Mouse (Mus musculus): ENCODE measurements around the gene Nf2. TPM values are rescaled to one million over a fixed set of nuclear protein-coding genes. Genes with fewer than 3 reads are reported as not detected.

Nf2 gene
- polyA plus RNA-seq, 1 experiment from 2014 or later: 41.6 TPM

DNA sequence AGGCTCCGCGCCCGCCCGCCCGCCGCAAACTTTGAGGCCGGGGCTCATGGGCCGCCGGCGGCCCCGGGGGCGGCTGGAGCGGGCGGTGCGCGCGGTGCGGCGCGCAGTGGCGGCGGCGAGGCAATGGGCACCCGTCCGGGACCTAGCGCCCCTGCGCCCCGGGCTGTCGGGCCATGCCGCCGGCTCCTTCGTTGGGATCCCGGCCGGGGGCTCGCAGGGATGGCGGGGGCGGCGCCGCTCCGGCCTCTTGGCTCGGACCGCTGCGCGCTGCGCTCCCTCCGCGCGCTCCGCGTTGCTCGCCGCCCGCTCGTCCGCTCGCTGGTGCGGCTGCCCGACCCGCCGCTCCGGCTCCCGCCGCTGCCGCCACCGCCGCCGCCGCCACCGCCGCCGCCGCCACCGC, 102.6 kb downstream of the Nf2 start, which contains the start of gene Cabp7:
Gene Cabp7, minus strand, starts transcription at position 46 of the 400 bp plus-strand sequence.
- Histone ChIP-seq H3K36me3 (ENCODE audit: control insufficient read depth, insufficient read depth, low read length) (no peaks in the 10 kb centered on the region), H3K4me2 (ENCODE audit: low read depth, low read length) (peak within 1 kb of the TSS; percentile 81), H3K27ac (ENCODE audit: low read length) (no peak within 1 kb of the TSS), H3K9ac (ENCODE audit: low read length) (no peak within 1 kb of the TSS), H3K4me3 (ENCODE audit: low read length) (peak within 1 kb of the TSS; percentile 51), H3K4me1 (replicated peaks; ENCODE audit: control insufficient read depth, insufficient read depth, low read length) (peaks cover 11% of the 10 kb centered on the region), H3K27me3 (ENCODE audit: control insufficient read depth, insufficient read depth, low read depth, low read length) (peaks cover 70% of the 10 kb centered on the region), H3K9me3 (ENCODE audit: control insufficient read depth, low read length) (no peaks in the 10 kb centered on the region)
- ATAC-seq (ENCODE audit: low read depth): no peak
- under 1% methylated on average over 22 of the region's 73 CpGs for WGBS

DNA sequence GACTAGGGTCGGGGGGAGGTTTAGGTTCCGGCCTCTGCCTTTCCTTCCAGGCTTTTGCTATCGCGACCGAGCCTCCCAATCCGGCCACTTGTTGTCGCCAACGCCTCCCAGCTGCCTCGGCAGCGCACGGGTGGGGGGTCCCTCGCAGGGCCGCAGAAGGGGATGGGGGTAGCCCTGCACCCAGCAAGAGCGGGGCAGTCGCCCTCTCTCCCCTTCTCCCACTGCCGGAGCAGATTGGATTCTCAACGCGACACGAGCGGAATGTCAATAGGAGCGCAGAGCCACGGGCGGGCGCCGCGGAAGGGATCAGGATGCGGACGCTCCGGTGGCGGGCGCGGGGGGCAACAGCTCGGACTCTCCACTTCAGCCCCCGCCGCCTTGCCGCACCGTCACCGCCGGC, 103.4 kb downstream of the Nf2 start:
- H3K4me1 ChIP-seq (replicated peaks; ENCODE audit: control insufficient read depth, insufficient read depth, low read length): peaks cover 11% of the 10 kb centered on the region
- H3K27me3 ChIP-seq (ENCODE audit: control insufficient read depth, insufficient read depth, low read depth, low read length): peaks cover 70% of the 10 kb centered on the region
- H3K4me3 ChIP-seq (ENCODE audit: low read length): peak overlapping the region; percentile 51
- ATAC-seq (ENCODE audit: low read depth): no peak
- no peaks in the 10 kb centered on the region for H3K36me3 ChIP-seq (ENCODE audit: control insufficient read depth, insufficient read depth, low read length)
- H3K27ac ChIP-seq (ENCODE audit: low read length): no peak overlapping the region
- peak overlapping the region; percentile 81 for H3K4me2 ChIP-seq (ENCODE audit: low read depth, low read length)
- WGBS: under 1% methylated on average over 33 of the region's 39 CpGs
- H3K9me3 ChIP-seq (ENCODE audit: control insufficient read depth, low read length): no peaks in the 10 kb centered on the region
- H3K9ac ChIP-seq (ENCODE audit: low read length): no peak overlapping the region

DNA sequence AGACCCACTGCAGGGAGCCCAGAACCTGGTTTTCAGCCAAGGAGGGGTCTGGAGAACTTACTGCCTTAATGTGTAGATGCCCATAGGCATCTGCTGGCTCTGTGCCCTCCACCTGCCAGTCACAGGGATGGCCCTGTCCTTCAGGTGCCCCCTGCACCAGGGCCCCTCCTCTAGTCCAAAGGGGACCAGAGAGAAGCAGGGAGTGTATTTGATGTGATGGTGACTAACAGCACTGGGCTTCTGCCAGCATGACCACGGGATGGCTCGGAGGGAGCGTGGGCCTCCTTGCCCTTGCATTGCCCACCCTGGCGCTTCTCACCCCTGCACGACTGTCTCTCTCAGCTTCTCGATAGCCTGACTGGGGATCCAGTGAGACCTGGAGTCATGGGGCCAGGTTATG, 104.6 kb downstream of the Nf2 start:
- Histone ChIP-seq H3K27ac (ENCODE audit: low read length) (no peak overlapping the region), H3K4me3 (ENCODE audit: low read length) (no peak overlapping the region), H3K9ac (ENCODE audit: low read length) (no peak overlapping the region), H3K27me3 (ENCODE audit: control insufficient read depth, insufficient read depth, low read depth, low read length) (peaks cover 65% of the 10 kb centered on the region), H3K9me3 (ENCODE audit: control insufficient read depth, low read length) (no peaks in the 10 kb centered on the region), H3K36me3 (ENCODE audit: control insufficient read depth, insufficient read depth, low read length) (no peaks in the 10 kb centered on the region), H3K4me1 (replicated peaks; ENCODE audit: control insufficient read depth, insufficient read depth, low read length) (peaks cover 11% of the 10 kb centered on the region), H3K4me2 (ENCODE audit: low read depth, low read length) (no peak overlapping the region)
- ATAC-seq (ENCODE audit: low read depth): no peak
- WGBS: 66% methylated on average over 6 of the region's 6 CpGs

DNA sequence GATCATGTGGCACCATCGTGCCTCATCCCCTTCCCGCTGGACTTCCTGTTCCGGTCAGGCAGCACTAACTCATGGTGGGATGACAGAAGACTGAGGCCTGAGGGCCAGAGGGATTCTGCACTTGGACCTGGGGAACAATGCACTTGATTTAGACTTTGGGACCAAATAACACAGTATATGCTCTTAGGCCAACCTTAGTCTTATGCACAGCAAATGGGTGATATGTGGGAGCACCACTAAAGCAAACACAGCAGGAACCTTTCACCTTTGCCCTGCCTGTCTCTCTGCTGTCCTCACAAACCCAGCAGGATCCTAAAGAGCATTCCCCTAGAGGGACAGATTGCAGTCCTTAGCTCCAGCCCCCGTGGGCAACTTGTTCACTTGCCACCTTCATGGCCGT, 108.6 kb downstream of the Nf2 start:
- Histone ChIP-seq H3K27me3 (ENCODE audit: control insufficient read depth, insufficient read depth, low read depth, low read length) (peaks cover 26% of the 10 kb centered on the region), H3K4me3 (ENCODE audit: low read length) (no peak overlapping the region), H3K4me2 (ENCODE audit: low read depth, low read length) (no peak overlapping the region), H3K27ac (ENCODE audit: low read length) (no peak overlapping the region), H3K4me1 (replicated peaks; ENCODE audit: control insufficient read depth, insufficient read depth, low read length) (peaks cover 2% of the 10 kb centered on the region), H3K9me3 (ENCODE audit: control insufficient read depth, low read length) (no peaks in the 10 kb centered on the region), H3K9ac (ENCODE audit: low read length) (no peak overlapping the region), H3K36me3 (ENCODE audit: control insufficient read depth, insufficient read depth, low read length) (no peaks in the 10 kb centered on the region)
- 54% methylated on average over 5 of the region's 5 CpGs for WGBS
- ATAC-seq (ENCODE audit: low read depth): no peak

DNA sequence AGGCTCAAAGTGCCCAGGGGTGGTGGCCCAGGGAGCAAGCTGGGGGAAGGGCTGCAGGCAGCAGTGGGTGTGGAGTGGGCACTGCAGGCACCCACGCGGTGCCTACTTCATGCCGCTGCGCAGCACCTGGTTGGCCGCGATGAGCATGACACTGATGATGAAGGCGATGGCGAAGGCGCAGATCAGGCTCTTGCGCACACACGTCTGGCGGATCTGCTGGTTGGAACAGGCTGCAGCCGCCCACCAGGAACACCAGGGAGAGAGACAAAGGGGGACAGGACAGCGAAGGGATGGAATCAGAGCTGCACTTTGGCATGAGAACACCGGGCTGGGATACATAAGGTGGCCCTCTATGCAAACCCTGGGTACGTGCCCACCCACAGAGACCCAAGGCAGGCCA, 110.6 kb downstream of the Nf2 start:
- Histone ChIP-seq H3K9ac (ENCODE audit: low read length) (no peak overlapping the region), H3K27ac (ENCODE audit: low read length) (no peak overlapping the region), H3K4me1 (replicated peaks; ENCODE audit: control insufficient read depth, insufficient read depth, low read length) (no peaks in the 10 kb centered on the region), H3K4me3 (ENCODE audit: low read length) (no peak overlapping the region), H3K9me3 (ENCODE audit: control insufficient read depth, low read length) (no peaks in the 10 kb centered on the region), H3K4me2 (ENCODE audit: low read depth, low read length) (no peak overlapping the region), H3K27me3 (ENCODE audit: control insufficient read depth, insufficient read depth, low read depth, low read length) (peaks cover 6% of the 10 kb centered on the region), H3K36me3 (ENCODE audit: control insufficient read depth, insufficient read depth, low read length) (no peaks in the 10 kb centered on the region)
- WGBS: 92% methylated on average over 16 of the region's 16 CpGs
- ATAC-seq (ENCODE audit: low read depth): no peak

DNA sequence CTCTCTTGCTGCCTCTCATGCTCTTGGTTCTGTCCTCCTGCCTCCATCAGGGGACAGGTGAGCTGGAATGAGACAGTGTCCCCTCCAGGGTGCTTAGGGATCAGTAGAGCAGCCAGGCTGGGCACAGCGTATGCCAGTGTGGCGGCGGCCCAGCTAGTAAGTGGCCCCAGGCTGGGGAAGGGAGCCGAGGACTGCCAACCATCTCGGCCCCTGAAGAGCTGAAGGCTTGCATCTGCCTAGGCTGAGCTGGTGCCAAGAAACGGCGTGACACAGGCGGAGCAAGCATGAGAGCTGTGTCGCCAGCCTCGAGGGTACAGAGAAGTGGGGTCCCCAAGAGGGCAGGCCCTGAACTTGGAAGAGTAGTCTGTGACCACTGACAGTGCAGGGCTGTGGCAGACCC, 111.7 kb downstream of the Nf2 start:
- 0 out of 2 replicates have a peak, but pooled peaks have one; percentile 17 for ATAC-seq (ENCODE audit: low read depth)

DNA sequence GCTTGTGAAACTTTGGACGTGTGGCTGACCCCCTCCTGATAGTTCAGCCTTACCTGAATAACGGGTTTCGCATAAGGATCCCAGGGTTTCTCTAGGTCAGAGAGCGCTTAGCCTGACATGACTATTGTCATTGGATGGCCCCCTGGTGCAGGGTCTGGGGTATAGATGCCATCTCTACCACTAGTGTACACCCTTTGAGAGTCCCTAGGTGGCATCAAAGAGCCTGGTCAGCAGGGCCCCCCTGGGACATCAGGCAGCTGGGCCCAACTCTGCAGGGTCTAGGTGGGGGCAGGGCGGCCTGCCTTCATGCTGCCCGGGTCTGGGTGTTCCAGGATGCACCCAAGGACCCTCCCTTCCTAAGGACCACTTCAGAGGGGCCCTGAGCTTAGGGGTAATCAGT, 113.0 kb downstream of the Nf2 start:
- no peak overlapping the region for H3K4me3 ChIP-seq (ENCODE audit: low read length)
- H3K9ac ChIP-seq (ENCODE audit: low read length): no peak overlapping the region
- no peaks in the 10 kb centered on the region for H3K9me3 ChIP-seq (ENCODE audit: control insufficient read depth, low read length)
- H3K36me3 ChIP-seq (ENCODE audit: control insufficient read depth, insufficient read depth, low read length): no peaks in the 10 kb centered on the region
- ATAC-seq (ENCODE audit: low read depth): no peak
- no peak overlapping the region for H3K4me2 ChIP-seq (ENCODE audit: low read depth, low read length)
- WGBS: 53% methylated on average over 6 of the region's 6 CpGs
- no peaks in the 10 kb centered on the region for H3K27me3 ChIP-seq (ENCODE audit: control insufficient read depth, insufficient read depth, low read depth, low read length)
- no peak overlapping the region for H3K27ac ChIP-seq (ENCODE audit: low read length)
- H3K4me1 ChIP-seq (replicated peaks; ENCODE audit: control insufficient read depth, insufficient read depth, low read length): no peaks in the 10 kb centered on the region

More for the DNA sequence above, 111.7 kb downstream of the Nf2 start:
- H3K4me3 ChIP-seq (ENCODE audit: low read length): no peak overlapping the region
- no peaks in the 10 kb centered on the region for H3K36me3 ChIP-seq (ENCODE audit: control insufficient read depth, insufficient read depth, low read length)
- no peaks in the 10 kb centered on the region for H3K9me3 ChIP-seq (ENCODE audit: control insufficient read depth, low read length)
- no peaks in the 10 kb centered on the region; the same call in none of the 2 replicates for H3K27me3 ChIP-seq (ENCODE audit: control insufficient read depth, insufficient read depth, low read depth, low read length)
- no peaks in the 10 kb centered on the region for H3K4me1 ChIP-seq (replicated peaks; ENCODE audit: control insufficient read depth, insufficient read depth, low read length)
- H3K27ac ChIP-seq (ENCODE audit: low read length): no peak overlapping the region
- H3K9ac ChIP-seq (ENCODE audit: low read length): no peak overlapping the region
- H3K4me2 ChIP-seq (ENCODE audit: low read depth, low read length): no peak overlapping the region
- WGBS: 78% methylated on average over 10 of the region's 10 CpGs

DNA sequence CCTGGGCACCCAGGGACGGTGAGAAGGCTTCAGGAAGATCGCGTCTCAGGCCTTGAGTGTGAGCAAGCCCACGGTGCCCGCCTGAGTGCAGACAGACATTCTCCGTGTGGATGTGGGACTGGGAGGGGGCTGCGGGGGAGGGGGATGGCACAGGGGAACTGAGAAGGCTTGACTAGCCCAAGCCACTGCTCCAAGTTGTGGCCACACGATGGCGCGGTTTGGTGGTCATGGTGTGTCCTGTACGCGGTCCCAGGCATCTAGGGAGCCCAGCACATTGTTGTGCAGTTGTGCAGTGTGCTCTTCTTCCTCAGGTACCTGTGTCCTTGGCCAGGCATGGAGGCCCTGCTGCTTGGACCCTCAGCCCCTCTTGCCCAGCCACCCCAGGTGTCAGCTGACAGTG, 115.2 kb downstream of the Nf2 start:
- 41% methylated on average over 12 of the region's 12 CpGs for WGBS
- no peaks in the 10 kb centered on the region for H3K9me3 ChIP-seq (ENCODE audit: control insufficient read depth, low read length)
- no peak for ATAC-seq (ENCODE audit: low read depth)
- H3K4me1 ChIP-seq (replicated peaks; ENCODE audit: control insufficient read depth, insufficient read depth, low read length): peaks cover 11% of the 10 kb centered on the region
- no peak overlapping the region for H3K9ac ChIP-seq (ENCODE audit: low read length)
- H3K27ac ChIP-seq (ENCODE audit: low read length): no peak overlapping the region
- H3K4me3 ChIP-seq (ENCODE audit: low read length): no peak overlapping the region
- no peak overlapping the region for H3K4me2 ChIP-seq (ENCODE audit: low read depth, low read length)
- no peaks in the 10 kb centered on the region for H3K27me3 ChIP-seq (ENCODE audit: control insufficient read depth, insufficient read depth, low read depth, low read length)
- H3K36me3 ChIP-seq (ENCODE audit: control insufficient read depth, insufficient read depth, low read length): no peaks in the 10 kb centered on the region

DNA sequence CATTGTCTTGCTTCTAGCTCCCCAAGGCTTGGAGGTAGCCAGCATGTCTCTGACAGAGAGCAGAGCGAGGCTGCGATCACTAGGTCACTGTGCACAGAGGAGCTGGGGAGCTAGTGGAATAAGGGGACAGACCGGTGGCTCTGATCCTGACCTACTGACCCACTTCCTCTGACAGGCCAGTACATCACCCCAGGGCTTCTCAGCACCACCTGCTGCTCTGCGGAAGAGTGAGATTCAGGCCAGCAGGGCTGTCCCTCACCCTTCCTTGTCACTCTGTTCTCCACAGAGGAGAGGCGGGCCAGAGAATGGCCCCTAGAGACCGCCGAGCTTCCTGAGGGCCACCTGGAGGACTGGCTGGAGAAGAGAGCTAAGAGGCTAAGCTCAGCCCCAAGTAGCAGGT, 117.6 kb downstream of the Nf2 start:
- no peak for ATAC-seq (ENCODE audit: low read depth)
- no peaks in the 10 kb centered on the region for H3K27me3 ChIP-seq (ENCODE audit: control insufficient read depth, insufficient read depth, low read depth, low read length)
- H3K9me3 ChIP-seq (ENCODE audit: control insufficient read depth, low read length): no peaks in the 10 kb centered on the region
- H3K4me2 ChIP-seq (ENCODE audit: low read depth, low read length): no peak overlapping the region
- H3K4me1 ChIP-seq (replicated peaks; ENCODE audit: control insufficient read depth, insufficient read depth, low read length): peaks cover 12% of the 10 kb centered on the region
- H3K27ac ChIP-seq (ENCODE audit: low read length): no peak overlapping the region
- no peak overlapping the region for H3K9ac ChIP-seq (ENCODE audit: low read length)
- no peaks in the 10 kb centered on the region; the same call in 1 of the 2 replicates for H3K36me3 ChIP-seq (ENCODE audit: control insufficient read depth, insufficient read depth, low read length)
- no peak overlapping the region for H3K4me3 ChIP-seq (ENCODE audit: low read length)
- 76% methylated on average over 7 of the region's 7 CpGs for WGBS

DNA sequence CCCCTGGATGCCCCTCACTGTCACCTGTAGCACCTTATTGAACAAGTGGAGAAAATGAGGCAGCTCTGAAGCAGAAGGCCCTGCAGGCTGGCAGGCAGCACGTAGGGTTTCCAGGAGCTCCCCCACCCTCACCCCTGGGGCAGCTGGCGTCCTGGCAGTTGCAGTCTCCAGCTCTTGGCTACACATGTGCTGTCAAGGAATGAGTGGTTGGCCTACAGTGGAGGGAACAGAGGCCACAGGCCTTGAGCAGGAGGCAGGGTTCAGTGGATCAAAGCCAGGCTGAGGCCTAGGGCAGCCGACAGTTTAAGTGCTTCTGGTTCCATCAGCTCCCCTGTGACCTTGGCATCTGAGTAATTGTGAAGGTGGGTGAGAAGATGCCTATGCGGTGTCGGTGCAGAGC, 118.4 kb downstream of the Nf2 start:
- no peak overlapping the region for H3K4me3 ChIP-seq (ENCODE audit: low read length)
- 77% methylated on average over 5 of the region's 5 CpGs for WGBS

More for the DNA sequence above, 118.4 kb downstream of the Nf2 start:
- Histone ChIP-seq H3K27me3 (ENCODE audit: control insufficient read depth, insufficient read depth, low read depth, low read length) (no peaks in the 10 kb centered on the region), H3K4me1 (replicated peaks; ENCODE audit: control insufficient read depth, insufficient read depth, low read length) (peaks cover 12% of the 10 kb centered on the region), H3K9me3 (ENCODE audit: control insufficient read depth, low read length) (no peaks in the 10 kb centered on the region), H3K9ac (ENCODE audit: low read length) (no peak overlapping the region), H3K27ac (ENCODE audit: low read length) (no peak overlapping the region), H3K36me3 (ENCODE audit: control insufficient read depth, insufficient read depth, low read length) (no peaks in the 10 kb centered on the region; the same call in 1 of the 2 replicates), H3K4me2 (ENCODE audit: low read depth, low read length) (no peak overlapping the region)
- no peak for ATAC-seq (ENCODE audit: low read depth)

Data from lung, embryonic 16.5 days (tissue).